Mouse (Mus musculus) heart, embryonic 10.5 days (tissue): ENCODE measurements at regions not wholly inside any gene's neighbourhood (a gene's known extent, or its start where the extent isn't known, plus 50 kb on each side); places are given as distances from the start of the nearest gene placed in this dataset.
A peak's percentile ranks its signal among the peaks of the same experiment; 100 is the strongest.

Experiments used
- DNase-seq: peaks from one replicate; pipeline ENCODE4 v3.0.0-alpha.2; 2017; ENCODE audit warnings: low spot score
- H3K27ac ChIP-seq: fragments of 300-500 bp; sonication (generic); 2 replicates; pipeline ENCODE4 v1.5.1; 2016; ENCODE audit warnings: mild to moderate bottlenecking
- H3K27me3 ChIP-seq: fragments of 300-500 bp; sonication (generic); 2 replicates; pipeline ENCODE4 v1.6.1; 2016; ENCODE audit warnings: mild to moderate bottlenecking; ENCODE audit not compliant: poor library complexity, insufficient read depth, severe bottlenecking
- H3K36me3 ChIP-seq: fragments of 300-500 bp; sonication (generic); 2 replicates; pipeline ENCODE4 v1.6.1; 2016; ENCODE audit warnings: mild to moderate bottlenecking, moderate library complexity
- H3K4me1 ChIP-seq: fragments of 300-500 bp; sonication (generic); 2 replicates; pipeline ENCODE4 v1.6.1; 2016; ENCODE audit warnings: mild to moderate bottlenecking
- H3K4me3 ChIP-seq: fragments of 300-500 bp; sonication (generic); 2 replicates; pipeline ENCODE4 v1.5.1; 2016; ENCODE audit warnings: mild to moderate bottlenecking, moderate library complexity
- H3K9me3 ChIP-seq: fragments of 300-500 bp; sonication (generic); 2 replicates; pipeline ENCODE4 v1.6.1; 2016; ENCODE audit warnings: mild to moderate bottlenecking, moderate library complexity
- WGBS: fragments of 180-500 bp; shearing (Covaris S2); methylation state at CpG from one replicate; pipeline ENCODE4 v1.1.7; 2016; 5-methylcytosine and 5-hydroxymethylcytosine counted together

- DNase-seq, result no peak
- Histone ChIP-seq H3K4me1 (no peaks in the 10 kb centered on the region), H3K9me3 (no peaks in the 10 kb centered on the region), H3K4me3 (no peak overlapping the region), H3K27ac (no peak overlapping the region), H3K27me3 (no peaks in the 10 kb centered on the region), H3K36me3 (no peaks in the 10 kb centered on the region)
- WGBS, result 80% methylated on average over 3 of the region's 3 CpGs
Observed at GRCm38 (mm10) chr3:56837176-56837575, 464.6 kb downstream of the Tm4sf1 start.

GRCm38 (mm10) chr3:56830315-56831097 lies 471.3 kb downstream of the Tm4sf1 start:
- DNase-seq, result no peak
- Histone ChIP-seq H3K36me3 (no peaks in the 10 kb centered on the region), H3K4me1 (no peaks in the 10 kb centered on the region), H3K9me3 (no peaks in the 10 kb centered on the region), H3K27me3 (no peaks in the 10 kb centered on the region), H3K4me3 (no peak overlapping the region), H3K27ac (no peak overlapping the region)
- WGBS, result 54% methylated on average over 4 of the region's 4 CpGs

- Histone ChIP-seq H3K9me3 (no peaks in the 10 kb centered on the region), H3K36me3 (no peaks in the 10 kb centered on the region), H3K4me1 (no peaks in the 10 kb centered on the region), H3K27me3 (no peaks in the 10 kb centered on the region), H3K27ac (no peak overlapping the region), H3K4me3 (no peak overlapping the region)
- DNase-seq, result no peak
- WGBS, result 87% methylated on average over 4 of the region's 4 CpGs
Observed at GRCm38 (mm10) chr3:56824157-56824556, 477.6 kb downstream of the Tm4sf1 start.

- no peaks in the 10 kb centered on the region for H3K36me3 ChIP-seq
- 80% methylated on average over 1 of the region's 1 CpGs for WGBS
- H3K9me3 ChIP-seq, result no peaks in the 10 kb centered on the region
- H3K27me3 ChIP-seq, result no peaks in the 10 kb centered on the region
- H3K4me3 ChIP-seq, result no peak overlapping the region
- no peaks in the 10 kb centered on the region for H3K4me1 ChIP-seq
- DNase-seq, result no peak
- H3K27ac ChIP-seq, result no peak overlapping the region
Observed at GRCm38 (mm10) chr3:56810548-56811071, 491.2 kb downstream of the Tm4sf1 start.

- Histone ChIP-seq H3K4me3 (no peak overlapping the region), H3K27me3 (no peaks in the 10 kb centered on the region), H3K27ac (no peak overlapping the region), H3K4me1 (no peaks in the 10 kb centered on the region), H3K9me3 (no peaks in the 10 kb centered on the region), H3K36me3 (no peaks in the 10 kb centered on the region)
- no peak for DNase-seq
- 68% methylated on average over 1 of the region's 1 CpGs for WGBS
Observed at GRCm38 (mm10) chr3:56793054-56793453, 508.7 kb downstream of the Tm4sf1 start.

GRCm38 (mm10) chr3:56789155-56789554 lies 512.6 kb downstream of the Tm4sf1 start:
- H3K4me1 ChIP-seq, result no peaks in the 10 kb centered on the region
- H3K4me3 ChIP-seq, result no peak overlapping the region
- no peak for DNase-seq
- WGBS, result 46% methylated on average over 3 of the region's 3 CpGs
- H3K36me3 ChIP-seq, result no peaks in the 10 kb centered on the region
- H3K27ac ChIP-seq, result no peak overlapping the region
- no peaks in the 10 kb centered on the region for H3K27me3 ChIP-seq
- no peaks in the 10 kb centered on the region for H3K9me3 ChIP-seq

GRCm38 (mm10) chr3:56773920-56774319 lies 527.9 kb downstream of the Tm4sf1 start:
- H3K9me3 ChIP-seq, result no peaks in the 10 kb centered on the region
- no peak for DNase-seq
- WGBS, result 83% methylated on average over 5 of the region's 5 CpGs
- H3K27me3 ChIP-seq, result no peaks in the 10 kb centered on the region
- no peaks in the 10 kb centered on the region for H3K4me1 ChIP-seq
- H3K36me3 ChIP-seq, result no peaks in the 10 kb centered on the region
- no peak overlapping the region for H3K27ac ChIP-seq
- no peak overlapping the region for H3K4me3 ChIP-seq

GRCm38 (mm10) chr3:56770225-56770624 lies 531.6 kb downstream of the Tm4sf1 start:
- Histone ChIP-seq H3K27me3 (no peaks in the 10 kb centered on the region), H3K4me1 (no peaks in the 10 kb centered on the region), H3K27ac (no peak overlapping the region), H3K36me3 (no peaks in the 10 kb centered on the region), H3K9me3 (no peaks in the 10 kb centered on the region), H3K4me3 (no peak overlapping the region)
- no peak for DNase-seq
- 87% methylated on average over 2 of the region's 2 CpGs for WGBS

- H3K9me3 ChIP-seq, result no peaks in the 10 kb centered on the region
- 86% methylated on average over 3 of the region's 3 CpGs for WGBS
- DNase-seq, result no peak
- H3K4me3 ChIP-seq, result no peak overlapping the region
- no peaks in the 10 kb centered on the region for H3K36me3 ChIP-seq
- H3K4me1 ChIP-seq, result no peaks in the 10 kb centered on the region
- H3K27me3 ChIP-seq, result no peaks in the 10 kb centered on the region
- H3K27ac ChIP-seq, result no peak overlapping the region
Observed at GRCm38 (mm10) chr3:56767133-56767532, 534.7 kb downstream of the Tm4sf1 start.

GRCm38 (mm10) chr3:56764336-56764735 lies 537.5 kb downstream of the Tm4sf1 start:
- WGBS, result 84% methylated on average over 3 of the region's 3 CpGs
- DNase-seq, result no peak
- Histone ChIP-seq H3K4me3 (no peak overlapping the region), H3K9me3 (no peaks in the 10 kb centered on the region), H3K4me1 (no peaks in the 10 kb centered on the region), H3K36me3 (no peaks in the 10 kb centered on the region), H3K27me3 (no peaks in the 10 kb centered on the region), H3K27ac (no peak overlapping the region)

GRCm38 (mm10) chr3:56763896-56764295 lies 537.9 kb downstream of the Tm4sf1 start:
- no peaks in the 10 kb centered on the region for H3K36me3 ChIP-seq
- H3K27me3 ChIP-seq, result no peaks in the 10 kb centered on the region
- no peaks in the 10 kb centered on the region for H3K4me1 ChIP-seq
- H3K9me3 ChIP-seq, result no peaks in the 10 kb centered on the region
- WGBS, result 83% methylated on average over 6 of the region's 6 CpGs
- no peak for DNase-seq
- H3K27ac ChIP-seq, result no peak overlapping the region
- H3K4me3 ChIP-seq, result no peak overlapping the region

- Histone ChIP-seq H3K27me3 (no peaks in the 10 kb centered on the region), H3K4me3 (no peak overlapping the region), H3K9me3 (no peaks in the 10 kb centered on the region), H3K4me1 (0 out of 2 replicates have a peak, but pooled peaks cover 4% of the 10 kb centered on the region), H3K27ac (0 out of 2 replicates have a peak overlapping the region, but pooled peaks have one; percentile 50), H3K36me3 (no peaks in the 10 kb centered on the region)
- WGBS, result 12% methylated on average over 3 of the region's 3 CpGs
- DNase-seq, result peak; percentile 91
Observed at GRCm38 (mm10) chr3:56753654-56754053, 548.1 kb downstream of the Tm4sf1 start.

- WGBS, result 83% methylated on average over 1 of the region's 1 CpGs
Observed at GRCm38 (mm10) chr3:56751926-56752325, 549.9 kb downstream of the Tm4sf1 start.

More at GRCm38 (mm10) chr3:56751926-56752325, 549.9 kb downstream of the Tm4sf1 start:
- H3K27me3 ChIP-seq, result no peaks in the 10 kb centered on the region
- H3K4me1 ChIP-seq, result 0 out of 2 replicates have a peak, but pooled peaks cover 4% of the 10 kb centered on the region
- no peaks in the 10 kb centered on the region for H3K36me3 ChIP-seq
- no peak overlapping the region for H3K4me3 ChIP-seq
- DNase-seq, result no peak
- no peaks in the 10 kb centered on the region for H3K9me3 ChIP-seq
- no peak overlapping the region for H3K27ac ChIP-seq
